Mouse (Mus musculus) cerebellum, postnatal 14 days (tissue): ENCODE measurements at regions not wholly inside any gene's neighbourhood (a gene's known extent, or its start where the extent isn't known, plus 50 kb on each side); places are given as distances from the start of the nearest gene placed in this dataset.
"Not testable (repeated sequence)": the region's sequence is repeated elsewhere in the genome, so short reads cannot be mapped to it uniquely, and the experiment has no call there.

Source experiments
- DNase-seq, 2 experiments: peaks; one replicate each; pipeline ENCODE4 v3.0.0; 2021; ENCODE audit warnings: mixed read lengths in 2 of 2

GRCm38 (mm10) chr3:147795116-147795515, 942.9 kb downstream of the Ttll7 start:
- no peak for DNase-seq

GRCm38 (mm10) chr3:147786555-147786954, 934.4 kb downstream of the Ttll7 start:
- DNase-seq, result no peak

- DNase-seq, result peak; percentile 3 to 4
Measured at GRCm38 (mm10) chr3:147750842-147751191, 898.6 kb downstream of the Ttll7 start.

- DNase-seq, result peak in 1 of 2 experiments; percentile 11
Measured at GRCm38 (mm10) chr3:147749939-147750841, 898.0 kb downstream of the Ttll7 start.

- DNase-seq, result peak; percentile 13 to 20
Measured at GRCm38 (mm10) chr3:147749442-147749841, 897.3 kb downstream of the Ttll7 start.

- DNase-seq, result peak; percentile 15 to 32
Measured at GRCm38 (mm10) chr3:147736673-147737439, 884.7 kb downstream of the Ttll7 start.

- DNase-seq, result no peak
Measured at GRCm38 (mm10) chr3:147716391-147716790, 864.2 kb downstream of the Ttll7 start.

- DNase-seq, result no peak
Measured at GRCm38 (mm10) chr3:147707401-147707801, 855.2 kb downstream of the Ttll7 start.

GRCm38 (mm10) chr3:147683730-147684129, 831.6 kb downstream of the Ttll7 start:
- DNase-seq, result no peak

- no peak for DNase-seq
Measured at GRCm38 (mm10) chr3:147680299-147680698, 828.1 kb downstream of the Ttll7 start.

GRCm38 (mm10) chr3:147662572-147662971, 810.4 kb downstream of the Ttll7 start:
- DNase-seq, result no peak

GRCm38 (mm10) chr3:147652849-147653248, 800.7 kb downstream of the Ttll7 start:
- peak; percentile 7 for DNase-seq

GRCm38 (mm10) chr3:147635486-147635885, 783.3 kb downstream of the Ttll7 start:
- DNase-seq, result not testable (repeated sequence)

- no peak for DNase-seq
Measured at GRCm38 (mm10) chr3:147631151-147631550, 779.0 kb downstream of the Ttll7 start.

GRCm38 (mm10) chr3:147583697-147584315, 731.6 kb downstream of the Ttll7 start:
- DNase-seq, result no peak

- no peak for DNase-seq
Measured at GRCm38 (mm10) chr3:147571850-147572249, 719.7 kb downstream of the Ttll7 start.

GRCm38 (mm10) chr3:147545329-147546006, 693.3 kb downstream of the Ttll7 start:
- DNase-seq, result no peak

- no peak for DNase-seq
Measured at GRCm38 (mm10) chr3:147542285-147542684, 690.1 kb downstream of the Ttll7 start.

- no peak for DNase-seq
Measured at GRCm38 (mm10) chr3:147537584-147537983, 685.4 kb downstream of the Ttll7 start.

GRCm38 (mm10) chr3:147532196-147532595, 680.0 kb downstream of the Ttll7 start:
- DNase-seq, result no peak

- no peak for DNase-seq
Measured at GRCm38 (mm10) chr3:147531608-147532180, 679.5 kb downstream of the Ttll7 start.
